Mouse (Mus musculus): ENCODE measurements around the gene Gm15294. TPM values are rescaled to one million over a fixed set of nuclear protein-coding genes. Genes with fewer than 3 reads are reported as not detected.

Gene Gm15294
- polyA plus RNA-seq (2015; fragmentation: Nextera tagmentation; extraction: Ambion mirVana), result 0.35 and 1.2 TPM in 2 replicates

GRCm38 (mm10) chrX:141875135-141875534 lies at the start of gene Gm15294:
Gm15294 (minus strand) TSS chrX:141875235.
- no peak for ATAC-seq (replicated peaks; ENCODE audit: extremely low read depth, insufficient read depth, low FRiP score)
- H3K4me2 ChIP-seq (ENCODE audit: low read depth, low read length), result no peak within 1 kb of the TSS
- no peak within 1 kb of the TSS for H3K27ac ChIP-seq (ENCODE audit: low read length)
- no peak within 1 kb of the TSS for H3K4me3 ChIP-seq (ENCODE audit: low read length)
- H3K36me3 ChIP-seq (ENCODE audit: control insufficient read depth, insufficient read depth), result no peaks in the 10 kb centered on the region
- H3K9ac ChIP-seq (ENCODE audit: low read length), result no peak within 1 kb of the TSS
- 87% methylated on average over 4 of the region's 4 CpGs for WGBS
- H3K9me3 ChIP-seq (replicated peaks; ENCODE audit: control insufficient read depth, low read length), result no peaks in the 10 kb centered on the region
- no peaks in the 10 kb centered on the region for H3K4me1 ChIP-seq (ENCODE audit: control insufficient read depth, insufficient read depth, low read length)
- no peaks in the 10 kb centered on the region for H3K27me3 ChIP-seq (ENCODE audit: control insufficient read depth, insufficient read depth, low read length)

GRCm38 (mm10) chrX:141884336-141885048 lies 9.5 kb upstream of the Gm15294 start:
- 44% methylated on average over 4 of the region's 4 CpGs for WGBS
- no peaks in the 10 kb centered on the region for H3K9me3 ChIP-seq (replicated peaks; ENCODE audit: control insufficient read depth, low read length)
- H3K27ac ChIP-seq (ENCODE audit: low read length), result no peak overlapping the region
- no peak overlapping the region for H3K4me3 ChIP-seq (ENCODE audit: low read length)
- H3K27me3 ChIP-seq (ENCODE audit: control insufficient read depth, insufficient read depth, low read length), result no peaks in the 10 kb centered on the region
- H3K4me2 ChIP-seq (ENCODE audit: low read depth, low read length), result no peak overlapping the region
- no peaks in the 10 kb centered on the region for H3K4me1 ChIP-seq (ENCODE audit: control insufficient read depth, insufficient read depth, low read length)
- no peak overlapping the region for H3K9ac ChIP-seq (ENCODE audit: low read length)
- ATAC-seq (replicated peaks; ENCODE audit: extremely low read depth, insufficient read depth, low FRiP score), result no peak
- no peaks in the 10 kb centered on the region for H3K36me3 ChIP-seq (ENCODE audit: control insufficient read depth, insufficient read depth)

- 81% methylated on average over 11 of the region's 11 CpGs for WGBS
- H3K4me2 ChIP-seq (ENCODE audit: low read depth, low read length), result no peak overlapping the region
- no peak for ATAC-seq (replicated peaks; ENCODE audit: extremely low read depth, insufficient read depth, low FRiP score)
- no peaks in the 10 kb centered on the region for H3K27me3 ChIP-seq (ENCODE audit: control insufficient read depth, insufficient read depth, low read length)
- no peaks in the 10 kb centered on the region for H3K9me3 ChIP-seq (replicated peaks; ENCODE audit: control insufficient read depth, low read length)
- no peak overlapping the region for H3K9ac ChIP-seq (ENCODE audit: low read length)
- no peak overlapping the region for H3K27ac ChIP-seq (ENCODE audit: low read length)
- H3K4me3 ChIP-seq (ENCODE audit: low read length), result no peak overlapping the region
- H3K4me1 ChIP-seq (ENCODE audit: control insufficient read depth, insufficient read depth, low read length), result no peaks in the 10 kb centered on the region
- no peaks in the 10 kb centered on the region for H3K36me3 ChIP-seq (ENCODE audit: control insufficient read depth, insufficient read depth)
Measured at GRCm38 (mm10) chrX:141874024-141874423, 1.0 kb downstream of the Gm15294 start.

GRCm38 (mm10) chrX:141873597-141873996 lies 1.4 kb downstream of the Gm15294 start:
- no peak for ATAC-seq (replicated peaks; ENCODE audit: extremely low read depth, insufficient read depth, low FRiP score)
- Histone ChIP-seq H3K27me3 (ENCODE audit: control insufficient read depth, insufficient read depth, low read length) (no peaks in the 10 kb centered on the region), H3K4me2 (ENCODE audit: low read depth, low read length) (no peak overlapping the region), H3K4me1 (ENCODE audit: control insufficient read depth, insufficient read depth, low read length) (no peaks in the 10 kb centered on the region), H3K27ac (ENCODE audit: low read length) (no peak overlapping the region), H3K36me3 (ENCODE audit: control insufficient read depth, insufficient read depth) (no peaks in the 10 kb centered on the region), H3K9me3 (replicated peaks; ENCODE audit: control insufficient read depth, low read length) (no peaks in the 10 kb centered on the region), H3K4me3 (ENCODE audit: low read length) (no peak overlapping the region), H3K9ac (ENCODE audit: low read length) (no peak overlapping the region)
- WGBS, result 63% methylated on average over 4 of the region's 4 CpGs

GRCm38 (mm10) chrX:141855684-141856396 lies 19.2 kb downstream of the Gm15294 start:
- ATAC-seq (replicated peaks; ENCODE audit: extremely low read depth, insufficient read depth, low FRiP score), result no peak
- no peaks in the 10 kb centered on the region; the same call in 1 of the 2 replicates for H3K27me3 ChIP-seq (ENCODE audit: control insufficient read depth, insufficient read depth, low read length)
- no peak overlapping the region for H3K9ac ChIP-seq (ENCODE audit: low read length)
- no peaks in the 10 kb centered on the region for H3K36me3 ChIP-seq (ENCODE audit: control insufficient read depth, insufficient read depth)
- H3K27ac ChIP-seq (ENCODE audit: low read length), result no peak overlapping the region
- WGBS, result 31% methylated on average over 6 of the region's 6 CpGs
- H3K9me3 ChIP-seq (replicated peaks; ENCODE audit: control insufficient read depth, low read length), result no peaks in the 10 kb centered on the region
- H3K4me1 ChIP-seq (ENCODE audit: control insufficient read depth, insufficient read depth, low read length), result no peaks in the 10 kb centered on the region
- H3K4me3 ChIP-seq (ENCODE audit: low read length), result no peak overlapping the region
- no peak overlapping the region for H3K4me2 ChIP-seq (ENCODE audit: low read depth, low read length)

Other genes with a start within 250 kb of the Gm15294 start
- gene Irs4, start 150.0 kb downstream of the Gm15294 start, polyA plus RNA-seq (2015; fragmentation: Nextera tagmentation; extraction: Ambion mirVana), result 0.03 TPM in 1 of 2 replicates, not detected in the other